Mouse (Mus musculus): ENCODE data around the gene Impg1.

GRCm38 (mm10) chr9:80275053-80275771 lies 190.1 kb downstream of the Impg1 start:
- TF ChIP-seq CTCF (IDR thresholded peaks at IDR 0.05; ENCODE audit: borderline replicate concordance, extremely low read depth, insufficient read depth, insufficient read length) (no peak), POLR2A (IDR thresholded peaks at IDR 0.05; ENCODE audit: borderline replicate concordance, extremely low read depth, insufficient read depth, insufficient read length, poor library complexity, severe bottlenecking) (no peak)

All from brain, embryonic 14.5 days (tissue).